Mouse (Mus musculus) midbrain, embryonic 14.5 days (tissue): Measurements from ENCODE around the gene Cacnb2. TPM values are rescaled to one million over a fixed set of nuclear protein-coding genes. Genes with fewer than 3 reads are reported as not detected.

Source experiments
- ATAC-seq: fragments of 200-750 bp; cut with Nextera tagmentation; 2 replicates; pipeline ENCODE4 v1.8.0; 2017; ENCODE audit warnings: moderate number of reproducible peaks, moderate library complexity; ENCODE audit not compliant: low FRiP score, low TSS enrichment
- DNase-seq: peaks from one replicate; pipeline ENCODE4 v3.0.0-alpha.2; 2015
- H3K27ac ChIP-seq: fragments of 300-500 bp; sonication (generic); replicated peaks from 2 replicates; pipeline ENCODE4 v1.5.1; 2014; ENCODE audit warnings: mild to moderate bottlenecking, low read depth, low read length, moderate library complexity
- H3K27me3 ChIP-seq: fragments of 300-500 bp; sonication (generic); 2 replicates; pipeline ENCODE4 v1.6.1; 2014; ENCODE audit warnings: low read length, control low read depth, mixed read lengths; ENCODE audit not compliant: control insufficient read depth, insufficient read depth
- H3K36me3 ChIP-seq: fragments of 300-500 bp; sonication (generic); 2 replicates; pipeline ENCODE4 v1.6.1; 2014; ENCODE audit warnings: low read length, control low read depth; ENCODE audit not compliant: control insufficient read depth, insufficient read depth
- H3K4me1 ChIP-seq: fragments of 300-500 bp; sonication (generic); 2 replicates; pipeline ENCODE4 v1.6.1; 2014; ENCODE audit warnings: mild to moderate bottlenecking, antibody characterized with exemption, low read length, control low read depth; ENCODE audit not compliant: control insufficient read depth, insufficient read depth
- H3K4me2 ChIP-seq: fragments of 300-500 bp; sonication (generic); 2 replicates; pipeline ENCODE4 v1.6.1; 2014; ENCODE audit warnings: mild to moderate bottlenecking, low read length, moderate library complexity
- H3K4me3 ChIP-seq: fragments of 300-500 bp; sonication (generic); replicated peaks from 2 replicates; pipeline ENCODE4 v1.5.1; 2014; ENCODE audit warnings: low read depth, low read length
- H3K9ac ChIP-seq: fragments of 300-500 bp; sonication (generic); replicated peaks from 2 replicates; pipeline ENCODE4 v1.6.1; 2014; ENCODE audit warnings: mild to moderate bottlenecking, low read length, moderate library complexity
- H3K9me3 ChIP-seq: fragments of 300-500 bp; sonication (generic); 2 replicates; pipeline ENCODE4 v1.6.1; 2016; ENCODE audit warnings: low read length, control low read depth, mixed read lengths; ENCODE audit not compliant: control insufficient read depth
- WGBS: fragments of 180-500 bp; shearing (Covaris S2); extraction: QIAGEN DNeasy Blood & Tissue Kit; methylation state at CpG from one replicate; pipeline ENCODE4 v1.1.7; 2014; 5-methylcytosine and 5-hydroxymethylcytosine counted together
- polyA plus RNA-seq: library from polyadenylated mRNA; unstranded; fragments of >200 nt; fragmentation: Nextera tagmentation; extraction: Ambion mirVana; gene quantifications from 2 replicates; pipeline ENCODE4 v1.2.1, GENCODE M21; 2014

Cacnb2 gene
- polyA plus RNA-seq, 1 experiment from 2014 or later = 5.9 TPM

DNA sequence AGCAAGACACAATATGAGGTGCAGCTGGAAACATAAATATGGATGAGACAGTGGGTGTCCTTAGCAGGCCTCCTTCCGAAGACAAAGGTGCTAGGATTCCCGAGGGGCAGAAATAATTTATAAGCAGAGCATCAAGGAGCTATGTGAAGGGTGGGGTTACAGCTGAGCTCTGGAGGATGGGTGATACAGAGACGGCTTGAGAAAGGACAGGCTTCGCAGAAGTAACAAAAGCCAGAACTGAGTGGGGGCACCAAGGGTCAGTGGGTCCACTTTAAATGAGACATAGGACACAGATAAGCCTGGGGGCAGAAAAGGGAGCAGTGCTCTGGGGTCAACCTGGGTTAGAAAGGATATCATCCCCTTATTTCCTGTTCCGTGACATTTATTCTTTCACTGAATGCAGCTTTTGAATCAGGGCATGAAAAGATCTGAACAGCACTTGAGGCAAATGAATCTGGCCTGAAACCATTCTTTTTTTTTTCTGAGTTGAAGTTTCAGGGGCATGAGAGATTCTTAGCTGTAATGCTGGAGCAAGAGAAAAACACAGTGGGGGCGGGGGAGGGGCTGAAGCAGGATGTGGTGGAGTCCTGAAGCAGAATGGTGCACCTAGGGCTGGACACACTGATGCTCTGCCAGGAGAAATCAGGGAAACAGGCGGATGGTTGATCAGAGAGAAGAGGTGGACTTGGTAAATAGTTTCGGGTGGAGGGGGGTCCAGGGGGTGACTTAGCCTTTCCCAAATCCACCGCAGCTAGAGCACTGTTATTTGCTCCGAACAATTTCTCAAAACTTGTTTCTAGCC lies 304.4 kb downstream of the Cacnb2 start:
- peak; percentile 43 for DNase-seq
- Histone ChIP-seq H3K27me3 (no peaks in the 10 kb centered on the region), H3K4me3 (no peak overlapping the region), H3K4me1 (peaks cover 9% of the 10 kb centered on the region), H3K9me3 (no peaks in the 10 kb centered on the region), H3K27ac (no peak overlapping the region; the same call in 1 of the 2 replicates), H3K36me3 (no peaks in the 10 kb centered on the region), H3K9ac (no peak overlapping the region), H3K4me2 (no peak overlapping the region)
- ATAC-seq = peak; percentile 41; the same call in 1 of the 2 replicates
- 10% methylated on average over 10 of the region's 10 CpGs for WGBS

DNA sequence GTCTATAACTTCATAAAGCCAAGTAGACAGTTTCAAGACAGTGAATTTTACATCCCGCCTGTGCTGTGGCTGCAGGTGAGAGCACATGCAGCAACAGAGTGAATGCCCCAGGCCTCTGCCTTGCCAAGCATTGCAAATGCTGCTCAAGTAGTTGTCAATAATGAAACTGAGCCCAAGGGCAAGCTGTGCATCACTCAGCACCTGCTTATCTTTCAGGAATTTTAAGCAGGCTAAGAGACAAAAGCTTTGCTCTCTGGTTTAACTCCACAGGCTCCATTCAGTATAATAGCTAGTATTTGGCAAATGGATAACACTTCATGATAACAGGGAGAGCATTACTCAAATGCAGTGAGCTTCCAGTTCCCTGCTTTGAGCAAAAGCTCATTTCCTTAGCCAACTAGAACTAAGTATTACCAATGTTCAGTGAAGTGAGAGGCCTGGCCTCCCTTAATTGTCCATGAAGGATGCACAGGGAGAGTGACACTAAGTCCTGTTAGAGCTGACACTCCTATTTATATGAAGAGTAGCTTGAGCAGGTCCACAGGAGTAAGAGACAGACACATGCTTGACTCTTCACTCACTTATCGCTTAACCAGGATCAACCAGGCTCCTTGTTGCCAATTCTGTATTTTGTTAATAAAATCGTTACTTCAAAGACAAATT lies 314.8 kb downstream of the Cacnb2 start:
- H3K9ac ChIP-seq = no peak overlapping the region
- H3K4me2 ChIP-seq = no peak overlapping the region
- WGBS = 38% methylated on average over 3 of the region's 3 CpGs
- 0 out of 2 replicates have a peak, but pooled peaks cover 8% of the 10 kb centered on the region for H3K4me1 ChIP-seq
- H3K27ac ChIP-seq = peak overlapping the region; percentile 72
- peak; percentile 74 for DNase-seq
- no peaks in the 10 kb centered on the region for H3K9me3 ChIP-seq
- peak; percentile 74 for ATAC-seq
- H3K4me3 ChIP-seq = no peak overlapping the region
- H3K36me3 ChIP-seq = no peaks in the 10 kb centered on the region
- H3K27me3 ChIP-seq = no peaks in the 10 kb centered on the region

DNA sequence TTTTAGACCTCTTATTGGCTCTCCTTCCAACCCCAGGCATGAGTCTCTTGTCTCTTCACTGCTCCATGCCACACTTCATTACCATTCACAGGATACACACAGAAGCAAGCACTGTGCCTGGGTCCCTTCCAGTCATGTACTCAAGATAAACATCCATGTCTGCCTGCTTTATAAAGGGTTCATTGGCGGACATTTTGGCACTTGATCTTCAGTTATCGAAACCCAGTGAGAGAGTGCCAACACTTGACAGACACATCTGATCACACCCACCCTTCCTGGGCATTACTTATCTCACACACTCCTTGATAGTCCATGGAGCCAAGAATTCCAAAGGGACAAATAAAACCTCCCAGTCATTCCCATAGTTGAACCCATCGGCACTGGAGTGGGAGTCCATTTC lies 327.0 kb downstream of the Cacnb2 start:
- Histone ChIP-seq H3K36me3 (no peaks in the 10 kb centered on the region), H3K9ac (no peak overlapping the region), H3K9me3 (no peaks in the 10 kb centered on the region), H3K4me2 (no peak overlapping the region), H3K4me1 (no peaks in the 10 kb centered on the region), H3K27ac (no peak overlapping the region), H3K4me3 (no peak overlapping the region), H3K27me3 (no peaks in the 10 kb centered on the region)
- no peak for DNase-seq
- ATAC-seq = no peak
- WGBS = 95% methylated on average over 3 of the region's 3 CpGs

DNA sequence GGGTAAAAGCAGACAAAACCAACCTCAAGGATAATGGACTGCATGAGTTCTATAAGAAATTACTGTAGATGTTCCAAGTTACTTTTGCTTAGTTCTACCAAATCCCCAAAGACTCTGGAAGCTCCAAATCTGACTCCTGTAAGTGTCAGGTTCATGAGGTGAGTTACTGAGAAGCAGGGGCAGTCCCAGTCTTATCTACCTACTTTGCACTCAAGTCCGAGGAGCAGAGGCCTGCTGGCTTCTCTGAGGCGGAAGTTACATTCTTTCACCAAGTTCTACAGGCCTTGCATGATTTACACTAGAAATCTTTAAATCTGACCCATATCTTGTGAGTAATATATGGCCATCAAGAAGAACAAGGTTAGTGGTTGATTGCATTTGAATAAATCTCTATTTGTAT lies 329.1 kb downstream of the Cacnb2 start:
- H3K27me3 ChIP-seq = no peaks in the 10 kb centered on the region
- no peak overlapping the region for H3K4me2 ChIP-seq
- WGBS = 98% methylated on average over 2 of the region's 2 CpGs
- H3K9me3 ChIP-seq = no peaks in the 10 kb centered on the region
- ATAC-seq = no peak
- no peak for DNase-seq
- H3K4me3 ChIP-seq = no peak overlapping the region
- no peaks in the 10 kb centered on the region for H3K36me3 ChIP-seq
- no peak overlapping the region for H3K27ac ChIP-seq
- no peak overlapping the region for H3K9ac ChIP-seq
- no peaks in the 10 kb centered on the region for H3K4me1 ChIP-seq

DNA sequence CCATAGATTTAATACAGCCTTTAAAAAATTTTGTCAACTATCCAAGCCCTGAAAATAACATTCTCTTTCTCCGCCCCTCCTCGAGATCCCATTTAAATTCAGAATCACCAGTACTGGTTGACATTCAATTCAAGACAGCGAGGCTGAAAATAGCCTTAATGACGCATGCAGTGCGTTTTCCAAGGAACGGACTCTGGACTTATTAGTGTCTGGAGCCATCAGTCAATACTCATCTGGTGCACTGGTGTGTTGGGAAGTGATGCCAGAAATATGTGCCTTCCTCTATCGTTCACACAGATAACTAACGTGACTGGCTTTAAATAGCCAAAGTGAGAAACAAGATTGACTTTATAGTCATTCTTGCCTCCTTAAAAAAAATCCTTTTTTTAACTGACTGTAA lies 333.6 kb downstream of the Cacnb2 start:
- 80% methylated on average over 8 of the region's 8 CpGs for WGBS
- Histone ChIP-seq H3K9me3 (no peaks in the 10 kb centered on the region), H3K36me3 (no peaks in the 10 kb centered on the region), H3K27ac (no peak overlapping the region), H3K4me2 (no peak overlapping the region), H3K4me1 (no peaks in the 10 kb centered on the region), H3K9ac (no peak overlapping the region), H3K27me3 (no peaks in the 10 kb centered on the region), H3K4me3 (no peak overlapping the region)
- DNase-seq (peak; percentile 14), ATAC-seq (no peak)

DNA sequence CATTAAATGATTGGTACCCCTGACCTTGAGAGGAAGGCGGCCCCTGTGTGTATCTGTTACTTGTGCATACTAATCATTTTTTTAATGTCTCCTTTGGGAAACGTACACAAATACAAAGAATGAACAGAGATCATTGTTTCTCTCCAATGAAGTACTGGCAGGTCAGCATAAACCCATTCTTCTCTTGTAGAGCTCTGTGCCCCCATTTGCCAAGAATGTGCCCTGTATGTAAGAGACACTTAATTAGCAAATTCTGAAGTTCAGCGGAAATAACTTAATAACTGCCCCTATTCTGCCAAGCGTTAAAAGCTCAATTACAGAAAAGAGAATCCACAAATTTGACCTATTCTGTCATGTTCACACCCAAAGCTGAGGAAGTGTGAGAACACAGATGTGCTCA lies 339.4 kb downstream of the Cacnb2 start:
- Histone ChIP-seq H3K27me3 (no peaks in the 10 kb centered on the region), H3K4me3 (no peak overlapping the region), H3K27ac (no peak overlapping the region), H3K9ac (no peak overlapping the region), H3K36me3 (no peaks in the 10 kb centered on the region), H3K4me2 (no peak overlapping the region), H3K4me1 (no peaks in the 10 kb centered on the region), H3K9me3 (no peaks in the 10 kb centered on the region)
- DNase-seq = no peak
- WGBS = 87% methylated on average over 4 of the region's 4 CpGs
- ATAC-seq = no peak

DNA sequence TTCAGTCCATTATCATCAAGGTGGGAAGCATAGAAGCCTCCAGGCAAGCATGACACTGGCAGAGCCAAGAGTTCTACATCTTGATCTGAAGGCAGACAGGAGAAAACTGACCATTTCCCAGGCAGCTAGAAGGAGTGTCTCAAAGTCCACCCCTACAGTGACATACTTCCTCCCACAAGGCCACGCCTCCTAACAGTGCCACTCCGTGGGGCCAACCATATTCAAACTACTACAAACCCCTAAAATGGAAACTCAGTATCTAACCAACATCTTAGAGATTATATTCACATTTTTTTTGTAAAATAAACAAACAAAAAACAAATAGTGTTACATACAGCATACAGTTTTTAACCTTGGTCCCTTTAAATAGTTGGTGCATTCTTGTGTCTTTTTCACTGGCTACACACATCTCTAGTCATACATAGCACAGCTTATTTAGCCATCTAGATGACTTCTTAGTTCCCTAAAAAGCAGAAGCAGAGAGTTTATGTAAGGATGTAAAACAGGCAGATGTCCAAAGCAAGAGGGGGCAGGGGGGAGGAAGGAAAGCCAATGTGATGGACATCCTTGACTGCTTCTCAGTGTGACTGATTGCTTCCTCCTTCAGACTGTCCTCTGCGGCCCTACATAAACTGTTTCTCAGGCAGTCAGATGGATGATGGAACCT lies 340.9 kb downstream of the Cacnb2 start:
- DNase-seq = no peak
- WGBS = 92% methylated on average over 3 of the region's 3 CpGs
- ATAC-seq = no peak
- Histone ChIP-seq H3K9ac (no peak overlapping the region), H3K36me3 (no peaks in the 10 kb centered on the region), H3K4me2 (no peak overlapping the region), H3K27ac (no peak overlapping the region), H3K4me1 (no peaks in the 10 kb centered on the region), H3K9me3 (no peaks in the 10 kb centered on the region), H3K27me3 (no peaks in the 10 kb centered on the region), H3K4me3 (no peak overlapping the region)

DNA sequence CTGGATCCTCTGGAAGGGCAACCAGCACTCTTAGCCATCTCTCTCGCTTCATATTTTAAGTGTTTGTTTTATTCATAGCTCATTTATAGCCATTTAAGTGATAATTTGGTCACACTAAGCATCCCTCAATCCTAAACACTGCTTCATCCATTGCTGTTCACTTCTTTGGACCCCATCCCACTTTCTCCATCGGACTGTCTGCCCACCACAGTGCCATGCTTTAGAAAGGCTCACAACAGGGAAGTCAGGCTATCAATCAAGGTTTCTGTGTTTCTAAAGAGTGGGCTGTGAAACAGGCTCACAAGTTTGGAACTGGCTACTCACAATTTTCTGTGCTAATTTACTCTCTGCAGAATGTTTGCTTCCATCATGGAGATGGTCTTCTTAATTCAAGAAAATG lies 350.2 kb downstream of the Cacnb2 start:
- Histone ChIP-seq H3K9me3 (no peaks in the 10 kb centered on the region), H3K4me3 (no peak overlapping the region), H3K27me3 (no peaks in the 10 kb centered on the region), H3K9ac (no peak overlapping the region), H3K4me1 (no peaks in the 10 kb centered on the region), H3K27ac (no peak overlapping the region), H3K4me2 (no peak overlapping the region), H3K36me3 (no peaks in the 10 kb centered on the region)
- DNase-seq = no peak
- ATAC-seq = no peak
- WGBS = 79% methylated on average over 2 of the region's 2 CpGs
